Mouse (Mus musculus) gastrocnemius, postnatal 10 days (tissue): ENCODE results near the gene Nsmf. TPM values are rescaled to one million over a fixed set of nuclear protein-coding genes. Genes with fewer than 3 reads are reported as not detected.

Source experiments
- DNase-seq: peaks from one replicate; pipeline ENCODE4 v3.0.0; 2021; ENCODE audit warnings: mixed read lengths
- microRNA-seq, 2 experiments: library from miRNA; unstranded; fragments of <30 nt; microRNA quantifications; one replicate each; pipeline ENCODE4 v1.2.0; 2021
- total RNA-seq, 2 experiments: library from RNA; stranded (reverse); gene quantifications; 2 replicates each; pipeline ENCODE4 v1.2.3; 2021

The Nsmf gene
- total RNA-seq, 2 experiments from 2014 or later: 25.8 to 36.1 TPM

DNA sequence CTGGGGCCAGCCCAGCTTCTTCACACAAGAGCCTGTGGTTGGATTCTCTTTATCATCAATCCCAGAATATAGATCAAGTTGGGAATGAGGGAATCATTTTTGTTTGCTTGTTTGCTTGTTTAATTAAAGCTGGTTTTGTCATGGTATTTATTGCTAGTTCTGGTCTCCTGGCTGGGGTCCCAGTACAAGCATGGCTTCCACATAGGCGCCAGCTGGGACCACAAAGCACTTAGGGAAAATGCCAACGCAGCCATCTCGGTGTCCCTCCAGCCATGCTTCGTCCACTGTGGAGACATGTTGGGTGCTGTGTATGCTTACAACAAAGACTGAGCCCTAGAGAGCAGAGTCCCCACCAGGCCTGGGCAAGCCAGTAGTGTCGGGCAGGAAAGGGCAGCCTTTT, 31.4 kb downstream of the Nsmf start:
- no peak for DNase-seq

DNA sequence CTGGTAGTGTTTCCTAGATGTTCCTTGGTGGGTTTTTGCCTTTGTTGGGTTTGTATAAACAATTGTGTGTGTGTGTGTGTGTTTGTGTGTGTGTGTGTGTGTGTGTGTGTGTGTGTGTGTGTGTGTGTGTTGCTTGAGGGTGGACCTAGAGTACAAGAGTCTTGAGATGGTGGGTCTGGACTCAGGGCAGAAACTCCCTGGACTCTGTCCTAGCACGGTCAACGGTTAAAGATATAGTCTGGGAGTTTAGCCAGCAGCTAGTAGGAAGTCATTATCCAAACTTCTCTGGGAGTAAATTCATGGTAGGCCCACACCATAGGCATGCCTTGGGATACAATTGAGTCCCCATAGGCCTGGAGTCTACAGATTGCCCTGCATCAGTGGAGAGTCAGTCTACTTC, 33.7 kb downstream of the Nsmf start:
- no peak for DNase-seq

DNA sequence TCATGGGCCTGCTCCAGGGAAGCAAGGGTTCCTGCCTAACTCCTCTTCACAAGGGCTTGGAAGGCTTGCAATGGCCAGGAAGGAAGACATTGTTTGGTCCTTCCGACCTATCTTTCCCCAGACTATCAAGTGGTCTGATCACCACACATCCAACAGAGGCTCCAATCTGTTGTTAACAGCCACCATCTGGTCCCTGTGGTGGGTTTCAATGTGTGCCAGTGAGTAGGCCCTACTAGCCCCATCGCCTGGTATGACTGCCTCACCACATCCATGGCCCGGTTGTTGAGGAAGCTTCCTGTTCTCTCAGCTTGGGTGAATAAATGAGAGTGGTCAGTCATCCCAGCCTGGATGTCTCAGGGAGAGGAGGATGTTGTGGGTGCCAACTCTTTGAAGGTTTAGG, 34.5 kb downstream of the Nsmf start:
- no peak for DNase-seq

DNA sequence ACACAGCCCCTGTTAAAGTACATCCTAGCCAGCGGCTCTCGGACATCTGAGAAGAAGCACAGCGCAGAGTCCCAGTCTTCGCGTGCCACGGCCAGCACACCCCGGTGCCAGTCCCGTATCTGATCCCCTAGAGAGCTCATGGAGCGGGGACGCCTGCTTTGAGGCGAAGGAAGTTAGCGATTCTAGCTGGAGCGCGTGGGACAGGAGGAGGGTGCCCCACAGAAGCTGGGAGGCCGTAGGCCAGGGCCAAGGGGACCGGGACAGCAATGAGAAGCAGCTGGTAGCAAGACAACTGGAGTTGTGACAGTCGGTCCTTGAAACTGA, 40.6 kb downstream of the Nsmf start:
- DNase-seq: no peak

DNA sequence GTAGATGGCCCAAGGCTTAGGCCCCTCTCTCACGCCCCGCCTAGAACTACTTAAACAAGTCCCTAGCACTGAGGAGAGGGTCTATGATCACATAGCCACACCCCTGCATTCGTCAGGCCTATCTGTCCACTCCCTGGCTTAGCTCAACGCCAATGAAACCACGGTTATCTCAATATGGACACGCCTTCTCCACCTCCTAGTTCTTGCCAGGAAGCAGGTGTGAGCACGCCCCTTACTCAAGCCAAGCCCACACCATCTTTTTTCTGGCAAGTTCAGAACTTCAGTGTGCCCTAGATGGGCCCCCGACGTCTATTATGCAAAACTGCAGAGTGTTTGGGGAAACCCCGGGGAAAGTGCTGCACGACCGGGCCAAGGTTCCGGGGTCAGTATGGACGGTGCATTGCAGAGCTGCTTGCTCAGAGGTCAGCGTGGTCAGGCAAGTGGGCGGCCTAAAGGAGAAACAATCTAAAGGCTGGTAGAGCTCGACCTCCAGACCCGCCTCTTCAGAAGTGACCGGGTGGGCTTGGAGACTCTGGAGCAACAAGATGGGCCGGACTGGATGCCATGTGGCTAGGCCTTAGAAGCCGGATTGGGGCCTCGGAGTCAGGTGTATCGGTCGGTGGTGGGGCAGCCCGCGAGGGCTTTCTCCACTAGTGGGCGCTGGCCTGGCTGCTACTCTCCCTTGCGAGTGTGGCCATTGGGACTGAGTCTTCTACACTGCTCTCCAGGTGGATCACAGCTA, 41.1 kb downstream of the Nsmf start, which contains the start of gene Noxa1:
TSS of gene Noxa1 (minus strand) at position 41 of the 742 bp plus-strand sequence.
- DNase-seq: no peak

DNA sequence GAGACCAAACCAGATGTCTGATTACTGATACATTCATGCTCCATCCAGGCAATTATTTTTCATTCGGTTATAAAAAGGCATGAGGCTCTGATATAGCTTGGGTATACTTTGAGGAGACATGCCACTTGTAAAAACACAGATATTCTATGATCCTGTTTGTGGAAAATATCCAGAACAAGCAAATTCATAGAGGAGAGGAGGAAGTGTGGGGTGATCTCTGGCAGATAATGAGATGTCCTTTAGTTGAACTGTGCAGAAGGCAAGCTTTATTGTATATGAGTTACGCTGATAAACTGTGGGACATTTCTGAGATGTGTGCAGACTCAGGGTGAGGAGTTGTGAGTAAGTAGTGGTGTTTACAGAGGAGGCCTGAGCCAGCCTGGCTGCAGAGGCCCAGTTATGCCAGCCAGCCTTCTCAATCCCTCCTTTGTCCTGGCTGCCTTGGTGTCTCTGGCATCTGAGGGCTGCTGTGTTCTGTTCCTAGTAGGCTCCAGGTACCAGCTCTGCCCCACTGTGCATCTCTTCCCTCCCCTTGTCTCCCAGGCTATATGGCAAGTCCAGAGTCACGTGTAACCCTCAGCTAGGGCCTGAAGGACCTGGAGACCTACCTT, 44.0 kb downstream of the Nsmf start:
- DNase-seq: no peak

DNA sequence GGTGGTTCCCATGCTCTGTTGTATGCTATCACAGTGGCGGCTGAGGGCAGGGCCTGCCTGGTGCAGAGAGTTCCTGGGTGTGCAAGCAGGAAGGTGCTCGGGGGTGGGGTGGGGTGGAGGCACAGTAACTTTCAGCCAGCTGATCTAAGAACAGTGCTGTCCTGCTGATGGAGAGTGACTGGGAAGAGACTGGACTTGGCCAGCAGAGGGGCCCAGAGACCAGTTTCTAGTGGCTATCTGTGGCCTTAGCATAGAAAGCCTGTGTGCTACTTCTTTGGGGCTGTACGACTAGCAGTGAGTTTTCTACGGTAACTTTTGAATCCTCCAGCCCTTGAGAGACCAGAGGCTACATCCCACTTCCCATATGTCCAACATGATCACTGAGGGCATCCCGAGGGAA, 44.8 kb downstream of the Nsmf start:
- no peak for DNase-seq

DNA sequence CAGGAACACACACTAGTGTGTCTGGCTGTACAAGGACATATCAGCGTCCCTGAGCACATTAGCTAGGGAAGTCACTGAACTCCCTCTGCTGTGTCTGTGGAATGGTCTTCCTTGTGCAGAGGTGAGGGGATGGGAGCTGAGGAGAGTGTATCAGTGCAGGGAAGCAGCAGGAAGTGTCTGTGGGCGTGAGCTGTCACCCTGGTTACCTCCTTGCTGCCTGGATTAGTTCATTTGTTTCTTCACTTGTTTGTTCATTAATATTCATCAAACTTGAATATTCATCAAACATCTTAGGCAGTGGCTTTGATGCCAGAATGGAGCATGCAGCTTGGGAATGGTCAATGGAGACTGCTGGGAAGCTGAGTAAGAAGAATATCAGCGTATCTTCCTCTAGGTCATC, 45.5 kb downstream of the Nsmf start:
- DNase-seq: no peak

DNA sequence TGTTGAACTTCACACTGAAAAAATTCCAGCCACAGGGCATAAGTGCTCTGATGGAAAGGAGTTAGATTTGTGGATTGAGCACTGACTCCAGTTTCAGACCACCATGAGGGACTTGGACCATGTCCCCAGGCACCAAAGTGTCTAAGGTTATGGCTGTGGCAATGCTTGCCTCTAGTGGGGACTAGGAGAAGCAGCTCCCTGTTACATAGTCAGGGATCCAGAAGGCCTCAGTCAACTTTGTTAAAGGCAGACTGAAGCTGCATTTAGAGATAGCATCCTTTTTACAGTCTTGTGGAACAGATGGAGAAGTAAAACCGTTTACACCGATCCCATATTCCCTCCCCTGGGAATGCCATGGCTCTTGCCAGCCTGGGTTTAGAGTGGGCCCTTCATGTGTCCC, 50.0 kb downstream of the Nsmf start:
- DNase-seq: no peak

DNA sequence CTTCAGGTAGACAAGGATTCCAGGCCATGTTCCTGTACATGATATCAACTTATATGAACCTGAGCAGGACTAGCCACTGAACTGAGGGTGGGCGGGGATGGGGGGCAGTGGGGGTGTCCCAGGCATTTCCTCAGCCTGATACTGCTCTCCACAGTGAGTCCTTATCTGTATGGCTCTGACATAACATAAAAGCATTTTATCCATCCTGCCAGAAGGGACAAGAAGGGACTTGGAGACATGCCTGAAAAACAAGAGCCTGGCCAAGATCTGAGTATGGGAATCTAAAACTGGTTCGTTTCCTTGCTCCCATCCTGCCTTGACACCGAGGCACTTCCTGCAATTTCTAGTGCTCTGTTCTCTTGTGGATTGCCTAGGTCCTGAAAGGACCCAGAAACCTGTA, 51.9 kb downstream of the Nsmf start:
- DNase-seq: no peak

DNA sequence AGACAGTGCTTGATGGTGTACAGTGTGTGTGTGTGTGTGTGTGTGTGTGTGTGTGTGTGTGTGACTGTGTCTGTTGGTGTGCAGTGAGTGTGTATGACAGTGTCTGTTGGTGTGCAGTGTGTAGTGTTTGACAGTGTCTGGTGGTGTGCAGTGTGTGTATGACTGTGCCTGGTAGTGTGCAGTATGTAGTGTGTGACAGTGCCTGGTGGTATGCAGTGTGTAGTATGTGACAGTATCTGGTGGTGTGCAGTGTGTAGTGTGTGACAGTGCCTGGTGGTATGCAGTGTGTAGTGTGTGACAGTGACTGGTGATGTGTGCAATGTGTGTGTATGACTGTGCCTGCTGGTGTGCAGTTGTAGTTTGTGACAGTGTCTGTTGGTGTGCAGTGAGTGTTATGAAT, 55.3 kb downstream of the Nsmf start:
- no peak for DNase-seq

DNA sequence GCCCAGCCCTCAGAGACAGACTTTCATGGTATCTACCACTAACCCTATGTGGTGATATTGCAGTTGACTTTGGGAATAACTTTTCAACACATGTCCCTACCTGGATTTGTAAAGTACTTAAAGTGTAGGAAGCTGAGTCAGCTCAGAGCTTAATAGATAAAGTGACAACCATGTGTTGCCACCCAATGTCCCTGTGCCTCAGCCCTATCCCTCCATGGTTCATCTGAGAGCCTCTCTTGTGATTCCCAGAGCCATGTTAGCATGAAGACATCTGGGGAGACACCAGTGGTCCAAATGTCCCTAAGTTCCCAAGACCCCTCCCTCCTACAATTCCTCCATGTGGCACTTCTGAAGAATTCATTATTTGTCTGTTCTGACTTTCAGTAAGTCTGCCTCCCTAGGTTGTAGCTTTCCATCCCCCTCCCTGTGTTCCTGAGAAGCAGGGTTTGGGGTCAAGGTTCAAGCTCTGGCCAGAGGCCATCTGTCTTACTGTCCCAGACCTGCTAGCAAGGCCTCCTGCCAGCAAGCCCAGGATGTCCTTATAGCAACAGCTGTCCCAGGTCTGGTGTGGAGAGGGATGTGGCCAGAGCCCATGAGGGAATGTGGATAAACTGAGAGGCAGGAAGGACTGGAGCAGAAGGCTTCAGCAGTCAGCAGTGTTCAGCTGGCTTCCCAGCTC, 56.5 kb downstream of the Nsmf start:
- DNase-seq: no peak

DNA sequence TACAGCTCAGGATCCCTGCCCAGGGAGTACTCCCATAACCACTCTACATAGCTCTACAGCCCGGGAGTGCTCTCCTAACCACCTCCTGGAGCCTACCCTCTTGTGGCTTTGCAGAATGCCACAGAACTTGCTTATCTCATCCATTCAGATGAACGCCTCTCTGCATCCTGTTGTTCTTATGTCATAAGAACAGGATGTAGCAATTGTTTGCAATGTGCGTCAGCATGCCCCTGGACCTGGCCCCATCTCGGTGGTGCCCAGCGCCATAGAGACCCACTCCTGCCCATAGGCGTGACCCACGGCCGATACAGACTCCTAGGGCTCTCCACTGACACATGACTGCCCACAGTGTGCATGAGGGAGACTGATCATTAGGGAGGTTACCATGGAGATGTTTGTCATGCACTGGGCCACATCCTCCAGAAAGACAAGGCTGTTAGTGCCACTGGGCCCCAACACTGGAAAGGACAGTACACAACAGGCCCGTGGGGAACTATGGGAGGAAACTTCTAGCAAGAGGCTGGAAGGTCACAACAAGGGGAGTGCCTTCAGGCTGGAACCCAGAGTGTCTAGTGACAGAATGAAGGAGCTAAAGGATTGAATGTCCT, 57.1 kb downstream of the Nsmf start:
- DNase-seq: no peak

Small RNA genes within 50 kb of the gene (microRNA-seq; reads per million reads assigned to microRNA genes)
- gene Gm24328 (0 reads per million in 2 experiments), gene Mir7664 (0 reads per million in 2 experiments)

Other genes starting within 250 kb of the Nsmf start
- gene Ehmt1, start 134.7 kb upstream of the Nsmf start, total RNA-seq: 10 to 100 TPM; 36.3 to 48.6 TPM
- 1 to 10 TPM; 7.3 to 9.4 TPM for gene Arrdc1, start 119.1 kb upstream of the Nsmf start, total RNA-seq
- 10 to 100 TPM; 21.1 to 21.8 TPM for gene Zmynd19, start 104.6 kb upstream of the Nsmf start, total RNA-seq
- gene Dph7, start 92.0 kb upstream of the Nsmf start, total RNA-seq: 1 to 10 TPM; 5.6 to 8.6 TPM
- gene Mrpl41, start 79.3 kb upstream of the Nsmf start, total RNA-seq: 10 to 100 TPM; 47.5 to 53.0 TPM
- gene Pnpla7, start 78.3 kb upstream of the Nsmf start, total RNA-seq: 10 to 100 TPM; 18.0 to 19.3 TPM
- not detected for gene Entpd8, start 25.9 kb downstream of the Nsmf start, total RNA-seq
- gene Noxa1, start 40.8 kb downstream of the Nsmf start, total RNA-seq: not detected
- gene Nrarp, start 126.4 kb downstream of the Nsmf start, total RNA-seq: 10 to 100 TPM; 14.9 to 17.4 TPM
- 1 to 10 TPM; 1.9 to 2.9 TPM for gene Tor4a, start 142.5 kb downstream of the Nsmf start, total RNA-seq
- 10 to 100 TPM; 31.1 to 40.5 TPM for gene Nelfb, start 157.1 kb downstream of the Nsmf start, total RNA-seq
- not detected for gene Stpg3, start 160.3 kb downstream of the Nsmf start, total RNA-seq
- not detected for gene Fam166a, start 164.4 kb downstream of the Nsmf start, total RNA-seq
- gene Tubb4b, start 170.3 kb downstream of the Nsmf start, total RNA-seq: 100 to 1,000 TPM; 470 to 500 TPM
- gene Slc34a3, start 180.0 kb downstream of the Nsmf start, total RNA-seq: not detected
- not detected for gene Rnf224, start 182.4 kb downstream of the Nsmf start, total RNA-seq
- gene Rnf208, start 187.9 kb downstream of the Nsmf start, total RNA-seq: 1 to 10 TPM; 1.9 to 2.2 TPM
- not detected for gene Cysrt1, start 188.1 kb downstream of the Nsmf start, total RNA-seq
- gene AL732309.1, start 192.5 kb downstream of the Nsmf start, total RNA-seq: 1 to 10 TPM; 1.3 to 1.4 TPM
- gene Tmem203, start 201.1 kb downstream of the Nsmf start, total RNA-seq: 10 to 100 TPM; 14.9 to 16.0 TPM
- gene Tprn, start 208.3 kb downstream of the Nsmf start, total RNA-seq: 1 to 10 TPM; 4.7 to 6.8 TPM
- 10 to 100 TPM; 39.5 to 40.3 TPM for gene Ssna1, start 218.1 kb downstream of the Nsmf start, total RNA-seq
- 10 to 100 TPM; 35.2 to 52.2 TPM for gene Anapc2, start 218.1 kb downstream of the Nsmf start, total RNA-seq
- not detected for gene Tmem210, start 233.8 kb downstream of the Nsmf start, total RNA-seq
- under 1 TPM in 1 of 2 experiments, not detected in 1; 0.26 TPM for gene Lrrc26, start 235.6 kb downstream of the Nsmf start, total RNA-seq